Mouse (Mus musculus) small intestine, adult 2 months (tissue): ENCODE data around the gene Podxl2. TPM values are rescaled to one million over a fixed set of nuclear protein-coding genes. Genes with fewer than 3 reads are reported as not detected.

Source experiments
- H3K27ac ChIP-seq: fragments of 200-500 bp; 2 replicates; pipeline ENCODE4 v1.5.1; 2012; ENCODE audit warnings: low read depth, low read length, control low read depth, inconsistent platforms; ENCODE audit not compliant: insufficient read depth
- H3K27me3 ChIP-seq: fragments of 200-500 bp; 2 replicates; pipeline ENCODE4 v1.6.1; 2012; ENCODE audit warnings: mild to moderate bottlenecking, moderate library complexity, low read length, inconsistent platforms; ENCODE audit not compliant: control insufficient read depth, insufficient read depth
- H3K36me3 ChIP-seq: fragments of 200-500 bp; 2 replicates; pipeline ENCODE4 v1.6.1; 2012; ENCODE audit warnings: mild to moderate bottlenecking, low read length, control low read depth, inconsistent platforms; ENCODE audit not compliant: control insufficient read depth, insufficient read depth
- H3K4me1 ChIP-seq: fragments of 200-500 bp; 2 replicates; pipeline ENCODE4 v1.6.1; 2012; ENCODE audit warnings: low read length, inconsistent platforms, mixed read lengths; ENCODE audit not compliant: control insufficient read depth, insufficient read depth, insufficient read length
- H3K4me3 ChIP-seq: fragments of 200-500 bp; 2 replicates; pipeline ENCODE4 v1.5.1; 2012; ENCODE audit warnings: low read depth, mild to moderate bottlenecking, control low read depth, inconsistent platforms, low read length, moderate library complexity
- CTCF ChIP-seq: fragments of 200-500 bp; IDR thresholded peaks from 2 replicates; pipeline ENCODE4 v1.5.1; 2012; ENCODE audit warnings: low read depth, mild to moderate bottlenecking, control low read depth, inconsistent platforms, low read length, moderate library complexity, mixed read lengths; ENCODE audit not compliant: insufficient replicate concordance, insufficient read length; ENCODE audit errors: extremely low read depth
- POLR2A ChIP-seq: fragments of 200-500 bp; IDR thresholded peaks from 2 replicates; pipeline ENCODE4 v1.6.1; 2012; ENCODE audit warnings: low read depth, mild to moderate bottlenecking, control low read depth, inconsistent platforms, low read length, moderate library complexity
- WGBS: fragments of 180-500 bp; shearing (Covaris S2); methylation state at CpG from one replicate; pipeline ENCODE4 v1.1.7; 2018; 5-methylcytosine and 5-hydroxymethylcytosine counted together
- polyA plus RNA-seq: library from polyadenylated mRNA; depleted of rRNA; stranded (reverse); fragments of >200 nt; gene quantifications from 2 replicates; pipeline ENCODE4 v1.2.3, GENCODE M21; 2012

Gene Podxl2
- polyA plus RNA-seq, 1 experiment = 22.1 TPM

DNA sequence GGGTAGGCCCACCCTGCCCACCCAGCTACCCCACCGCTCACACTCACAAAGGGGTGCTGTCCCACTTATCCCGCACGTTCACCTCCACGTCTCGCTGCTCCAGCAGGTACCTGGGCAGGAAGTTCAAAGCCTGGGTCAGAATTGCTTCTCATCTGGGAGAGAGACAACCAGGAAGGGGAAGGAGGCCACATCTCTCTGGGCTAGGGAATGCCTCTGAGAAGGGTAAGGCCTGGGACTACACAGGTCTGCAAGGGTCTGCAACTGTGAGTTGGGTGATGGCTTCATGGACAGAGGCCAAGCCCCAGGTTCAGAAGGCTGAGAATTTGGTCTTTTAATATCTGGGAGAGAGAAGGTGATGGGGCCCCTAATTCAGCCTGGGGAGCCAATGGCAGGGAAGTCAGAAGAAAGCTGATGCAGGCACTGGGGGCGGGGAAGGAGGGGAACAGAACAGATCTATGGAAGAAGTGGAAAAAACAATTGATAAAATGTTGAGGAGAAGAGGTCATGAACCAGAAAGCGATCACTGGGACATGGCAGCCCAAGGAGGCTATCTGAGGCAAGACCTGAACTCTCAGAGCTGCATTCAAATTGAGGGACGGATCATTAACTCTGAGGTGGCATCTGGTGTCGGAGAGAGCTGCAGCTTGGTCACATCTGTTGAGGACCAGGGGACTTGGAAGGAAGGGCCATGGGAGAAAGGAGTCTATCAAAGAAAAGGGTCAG lies 33.9 kb downstream of the Podxl2 start:
- Histone ChIP-seq H3K36me3 (peaks cover 31% of the 10 kb centered on the region), H3K27me3 (no peaks in the 10 kb centered on the region), H3K27ac (peak overlapping the region; percentile 55), H3K4me3 (peak overlapping the region; percentile 76), H3K4me1 (peaks cover 5% of the 10 kb centered on the region)
- 49% methylated on average over 9 of the region's 9 CpGs for WGBS
- no peak for TF ChIP-seq POLR2A
- TF ChIP-seq CTCF = no peak

DNA sequence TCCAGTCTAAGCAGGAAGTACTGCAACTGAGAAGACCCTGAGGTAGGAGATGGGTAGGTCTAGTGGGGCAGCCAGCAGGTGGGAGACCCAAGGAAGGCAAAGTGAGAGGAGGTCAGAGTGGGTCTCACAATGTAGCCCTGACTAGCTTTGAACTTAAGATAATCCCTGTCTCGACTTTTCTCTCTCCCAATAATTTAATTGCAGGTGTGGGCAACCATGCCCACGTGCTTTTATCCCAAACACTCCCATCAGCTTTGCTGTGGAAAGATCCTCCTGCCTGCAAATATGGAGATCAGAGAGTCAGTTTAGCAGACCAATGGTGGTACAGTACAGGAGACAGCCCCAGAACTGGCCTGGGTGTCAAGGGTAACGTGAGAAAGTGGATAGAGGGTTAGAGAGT lies 34.6 kb downstream of the Podxl2 start:
- Histone ChIP-seq H3K27me3 (no peaks in the 10 kb centered on the region), H3K4me3 (no peak overlapping the region), H3K36me3 (peaks cover 33% of the 10 kb centered on the region), H3K4me1 (peaks cover 5% of the 10 kb centered on the region), H3K27ac (no peak overlapping the region)
- 77% methylated on average over 3 of the region's 3 CpGs for WGBS
- TF ChIP-seq CTCF (no peak), POLR2A (no peak)

DNA sequence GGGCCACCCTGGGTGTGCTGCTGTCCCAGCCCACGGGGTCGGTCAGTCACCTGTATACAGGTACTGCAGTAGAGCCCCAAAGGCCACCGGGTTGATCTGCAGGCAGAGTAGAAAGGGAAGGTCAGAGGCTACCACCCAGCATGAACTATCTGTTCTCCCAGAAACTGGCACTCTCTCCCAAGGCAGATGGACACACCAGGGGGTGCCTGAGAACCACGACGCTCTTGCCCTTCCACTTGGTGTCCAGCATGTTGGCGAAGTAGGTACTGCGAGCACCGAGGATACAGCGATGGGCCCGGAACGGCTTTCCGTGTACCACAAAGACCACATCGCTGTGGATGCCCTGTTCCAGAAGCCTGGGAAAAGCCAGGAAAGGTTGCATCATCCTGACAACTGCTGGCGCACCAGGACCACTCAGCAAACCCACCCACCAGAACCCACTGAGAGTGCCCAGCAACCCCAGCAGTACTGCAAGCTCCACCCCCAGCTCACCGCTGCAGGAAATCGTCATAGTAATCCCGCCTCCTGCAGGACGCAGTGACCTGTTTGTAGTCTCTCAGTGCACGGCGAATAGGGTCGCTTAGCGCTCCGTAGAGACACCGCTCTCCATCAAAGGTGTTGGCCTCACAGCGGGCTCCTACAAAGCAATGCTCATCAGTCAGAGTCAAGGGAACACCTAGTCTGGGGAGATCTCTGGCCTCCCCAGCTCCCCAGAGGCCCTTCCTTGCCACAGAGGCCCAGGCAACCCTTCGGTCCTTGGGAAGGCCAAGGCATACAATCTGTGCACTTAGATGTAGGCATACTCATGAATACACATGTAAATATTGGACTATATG lies 35.5 kb downstream of the Podxl2 start:
- 88% methylated on average over 26 of the region's 26 CpGs for WGBS
- no peak overlapping the region for H3K27ac ChIP-seq
- peaks cover 5% of the 10 kb centered on the region for H3K4me1 ChIP-seq
- no peak overlapping the region for H3K4me3 ChIP-seq
- peaks cover 33% of the 10 kb centered on the region for H3K36me3 ChIP-seq
- TF ChIP-seq CTCF = no peak
- no peak for TF ChIP-seq POLR2A
- H3K27me3 ChIP-seq = no peaks in the 10 kb centered on the region

DNA sequence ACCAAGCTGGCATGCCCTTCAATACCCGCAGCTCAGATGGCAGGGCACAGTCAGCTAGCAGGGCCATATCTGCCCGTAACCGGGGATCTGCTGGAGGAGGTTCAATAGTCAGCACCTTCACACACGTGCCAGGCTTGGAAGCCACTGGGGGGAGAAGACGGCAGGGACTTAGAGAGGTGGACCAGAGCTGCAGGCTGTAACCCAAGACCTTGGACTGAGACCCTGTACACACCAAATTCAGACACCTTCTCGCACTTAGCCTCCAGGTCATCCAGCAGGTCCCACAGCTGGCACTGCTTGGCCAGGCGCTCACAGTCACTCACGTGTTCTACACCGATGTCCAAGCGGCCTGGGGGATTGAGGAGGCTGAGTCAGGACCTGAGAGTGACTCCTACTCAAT lies 36.2 kb downstream of the Podxl2 start:
- WGBS = 94% methylated on average over 10 of the region's 10 CpGs
- Histone ChIP-seq H3K36me3 (peaks cover 33% of the 10 kb centered on the region), H3K27me3 (no peaks in the 10 kb centered on the region), H3K27ac (no peak overlapping the region), H3K4me3 (no peak overlapping the region), H3K4me1 (peaks cover 5% of the 10 kb centered on the region)
- TF ChIP-seq CTCF = no peak

DNA sequence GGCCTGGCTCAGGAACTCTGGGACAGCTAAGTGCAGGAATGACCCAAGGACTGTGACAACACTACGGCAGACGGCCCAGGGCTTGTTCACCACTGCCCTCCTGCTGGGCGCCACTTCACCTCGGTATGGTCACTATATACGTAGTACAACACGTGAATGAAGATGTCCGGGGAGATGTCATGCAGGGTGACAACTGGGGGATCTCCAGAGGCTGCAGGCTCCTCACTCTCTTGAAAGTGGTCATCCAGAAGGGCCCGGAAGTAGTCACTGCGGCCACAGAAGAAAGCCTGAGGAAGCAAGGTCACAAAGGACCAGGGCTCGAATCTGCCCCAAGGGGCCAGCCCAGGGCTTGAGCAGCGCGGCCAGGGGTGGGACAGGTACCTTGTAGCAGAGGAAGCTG lies 36.8 kb downstream of the Podxl2 start:
- H3K4me1 ChIP-seq = peaks cover 5% of the 10 kb centered on the region
- H3K27me3 ChIP-seq = no peaks in the 10 kb centered on the region
- peaks cover 33% of the 10 kb centered on the region for H3K36me3 ChIP-seq
- no peak overlapping the region for H3K27ac ChIP-seq
- no peak for TF ChIP-seq POLR2A
- TF ChIP-seq CTCF = no peak
- WGBS = 94% methylated on average over 12 of the region's 12 CpGs
- H3K4me3 ChIP-seq = no peak overlapping the region

DNA sequence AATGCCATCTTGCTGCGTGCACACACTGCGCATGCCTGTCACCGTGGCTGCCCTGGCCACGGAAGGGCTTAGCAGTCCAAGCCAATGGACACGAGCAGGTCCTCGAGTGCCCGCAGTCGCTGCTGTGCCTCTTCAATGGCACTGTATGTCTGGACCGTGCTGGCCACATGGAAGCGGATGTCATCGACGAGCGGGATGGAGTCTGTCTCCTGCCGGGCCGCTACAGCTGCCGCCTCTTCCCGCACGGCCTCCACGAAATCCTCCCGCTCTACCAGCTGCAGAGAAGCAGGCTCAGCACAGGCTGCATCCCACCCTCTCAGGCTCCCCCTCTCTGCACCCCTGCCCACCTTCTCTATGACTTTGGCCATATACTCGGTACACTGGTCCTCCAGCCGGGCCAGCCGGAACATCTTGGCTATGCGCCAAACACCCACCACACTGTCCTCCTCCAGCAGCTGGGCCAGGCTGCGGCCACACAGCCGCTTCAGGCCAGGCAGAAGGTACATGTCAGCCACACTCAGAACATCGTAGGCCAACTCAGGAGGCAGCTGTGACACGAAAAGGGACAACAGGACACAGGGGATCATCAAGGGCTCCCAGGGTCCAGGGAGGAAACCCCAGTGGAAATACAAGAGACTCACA lies 38.5 kb downstream of the Podxl2 start:
- H3K27me3 ChIP-seq = no peaks in the 10 kb centered on the region
- H3K4me1 ChIP-seq = peaks cover 5% of the 10 kb centered on the region; the same call in 1 of the 2 replicates
- WGBS = 89% methylated on average over 28 of the region's 28 CpGs
- no peak overlapping the region for H3K27ac ChIP-seq
- no peak overlapping the region for H3K4me3 ChIP-seq
- TF ChIP-seq CTCF (no peak), POLR2A (no peak)
- H3K36me3 ChIP-seq = peaks cover 33% of the 10 kb centered on the region

DNA sequence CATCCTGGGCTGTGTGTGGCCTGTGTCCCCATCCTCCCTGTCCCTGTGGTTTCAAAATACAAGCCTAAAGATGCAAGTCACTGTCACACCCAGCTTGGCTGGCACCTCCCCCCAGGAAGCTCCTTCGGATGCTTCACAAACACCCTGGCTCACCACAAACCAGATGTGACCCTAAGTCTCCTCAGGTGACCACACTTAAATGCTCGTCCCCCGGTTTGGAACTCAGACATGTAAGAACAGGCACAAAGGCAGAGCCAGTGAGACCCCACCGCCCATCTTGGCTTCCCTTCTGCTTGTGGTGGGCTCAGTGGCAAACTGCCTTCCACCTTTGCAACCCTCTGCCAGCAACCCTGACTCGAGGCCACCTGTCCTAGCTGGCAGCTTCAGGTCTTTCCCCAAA lies 39.8 kb downstream of the Podxl2 start:
- no peak overlapping the region for H3K27ac ChIP-seq
- WGBS = 73% methylated on average over 5 of the region's 5 CpGs
- H3K4me1 ChIP-seq = no peaks in the 10 kb centered on the region
- no peak for TF ChIP-seq CTCF
- TF ChIP-seq POLR2A = no peak
- peaks cover 33% of the 10 kb centered on the region for H3K36me3 ChIP-seq
- H3K27me3 ChIP-seq = no peaks in the 10 kb centered on the region
- no peak overlapping the region for H3K4me3 ChIP-seq
